Mouse (Mus musculus): ENCODE measurements around the gene Fam208b. TPM values are rescaled to one million over a fixed set of nuclear protein-coding genes. Genes with fewer than 3 reads are reported as not detected.
"Not testable (repeated sequence)": the region's sequence is repeated elsewhere in the genome, so short reads cannot be mapped to it uniquely, and the experiment has no call there.

The Fam208b gene
- total and polyA plus RNA-seq, 2 experiments, result 1.5 to 10.8 TPM

- Histone ChIP-seq H3K36me3 (ENCODE audit: control insufficient read depth, insufficient read depth, low read length) (no peaks in the 10 kb centered on the region), H3K79me2 (ENCODE audit: control insufficient read depth, insufficient read depth, low read length) (no peaks in the 10 kb centered on the region), H3K27me3 (ENCODE audit: control insufficient read depth, insufficient read depth, low read length) (no peaks in the 10 kb centered on the region), H3K9ac (ENCODE audit: low read depth, low read length) (no peak overlapping the region), H3K4me1 (ENCODE audit: control insufficient read depth, insufficient read depth, low read length) (0 out of 2 replicates have a peak, but pooled peaks cover 2% of the 10 kb centered on the region), H3K4me3 (ENCODE audit: insufficient read depth, low read depth, low read length) (no peak overlapping the region), H3K27ac (replicated peaks; ENCODE audit: insufficient read depth, low read depth, low read length) (no peak overlapping the region)
- DNase-seq (ENCODE audit: extremely low read depth, low read depth, low spot score), result peak; percentile 63
- 14% methylated on average over 4 of the region's 4 CpGs for WGBS
- TF ChIP-seq CTCF (IDR thresholded peaks at IDR 0.05; ENCODE audit: low read depth, low read length), result no peak
- TF ChIP-seq POLR2A (IDR thresholded peaks at IDR 0.05; ENCODE audit: extremely low read depth, insufficient read depth, low read length), result no peak
Measured at GRCm38 (mm10) chr13:3525611-3526051, 85.3 kb downstream of the Fam208b start.

GRCm38 (mm10) chr13:3523946-3524345, 87.0 kb downstream of the Fam208b start:
- Histone ChIP-seq H3K79me2 (ENCODE audit: control insufficient read depth, insufficient read depth, low read length) (no peaks in the 10 kb centered on the region), H3K4me3 (ENCODE audit: insufficient read depth, low read depth, low read length) (no peak overlapping the region), H3K9ac (ENCODE audit: low read depth, low read length) (no peak overlapping the region), H3K27me3 (ENCODE audit: control insufficient read depth, insufficient read depth, low read length) (no peaks in the 10 kb centered on the region), H3K4me1 (ENCODE audit: control insufficient read depth, insufficient read depth, low read length) (0 out of 2 replicates have a peak, but pooled peaks cover 2% of the 10 kb centered on the region), H3K36me3 (ENCODE audit: control insufficient read depth, insufficient read depth, low read length) (no peaks in the 10 kb centered on the region), H3K27ac (replicated peaks; ENCODE audit: insufficient read depth, low read depth, low read length) (no peak overlapping the region)
- WGBS, result 90% methylated on average over 1 of the region's 1 CpGs
- no peak for DNase-seq (ENCODE audit: extremely low read depth, low read depth, low spot score)
- TF ChIP-seq CTCF (IDR thresholded peaks at IDR 0.05; ENCODE audit: low read depth, low read length), result no peak
- TF ChIP-seq POLR2A (IDR thresholded peaks at IDR 0.05; ENCODE audit: extremely low read depth, insufficient read depth, low read length), result no peak

- Histone ChIP-seq H3K36me3 (ENCODE audit: control insufficient read depth, insufficient read depth, low read length) (no peaks in the 10 kb centered on the region), H3K4me1 (ENCODE audit: control insufficient read depth, insufficient read depth, low read length) (0 out of 2 replicates have a peak, but pooled peaks cover 2% of the 10 kb centered on the region), H3K27me3 (ENCODE audit: control insufficient read depth, insufficient read depth, low read length) (no peaks in the 10 kb centered on the region), H3K79me2 (ENCODE audit: control insufficient read depth, insufficient read depth, low read length) (no peaks in the 10 kb centered on the region), H3K4me3 (ENCODE audit: insufficient read depth, low read depth, low read length) (no peak overlapping the region), H3K27ac (replicated peaks; ENCODE audit: insufficient read depth, low read depth, low read length) (no peak overlapping the region), H3K9ac (ENCODE audit: low read depth, low read length) (no peak overlapping the region)
- no peak for TF ChIP-seq POLR2A (IDR thresholded peaks at IDR 0.05; ENCODE audit: extremely low read depth, insufficient read depth, low read length)
- no peak for TF ChIP-seq CTCF (IDR thresholded peaks at IDR 0.05; ENCODE audit: low read depth, low read length)
- DNase-seq (ENCODE audit: extremely low read depth, low read depth, low spot score), result no peak
- WGBS, result 58% methylated on average over 6 of the region's 6 CpGs
Measured at GRCm38 (mm10) chr13:3523459-3523858, 87.4 kb downstream of the Fam208b start.

GRCm38 (mm10) chr13:3519994-3520393, 90.9 kb downstream of the Fam208b start:
- not testable (repeated sequence) for H3K27me3 ChIP-seq (ENCODE audit: control insufficient read depth, insufficient read depth, low read length); DNase-seq (ENCODE audit: extremely low read depth, low read depth, low spot score); H3K9ac ChIP-seq (ENCODE audit: low read depth, low read length); H3K4me1 ChIP-seq (ENCODE audit: control insufficient read depth, insufficient read depth, low read length); H3K4me3 ChIP-seq (ENCODE audit: insufficient read depth, low read depth, low read length); H3K36me3 ChIP-seq (ENCODE audit: control insufficient read depth, insufficient read depth, low read length); H3K79me2 ChIP-seq (ENCODE audit: control insufficient read depth, insufficient read depth, low read length); H3K27ac ChIP-seq (replicated peaks; ENCODE audit: insufficient read depth, low read depth, low read length)
- WGBS, result 48% methylated on average over 1 of the region's 1 CpGs

GRCm38 (mm10) chr13:3519357-3519756, 91.6 kb downstream of the Fam208b start:
- DNase-seq (ENCODE audit: extremely low read depth, low read depth, low spot score); H3K27ac ChIP-seq (replicated peaks; ENCODE audit: insufficient read depth, low read depth, low read length): not testable (repeated sequence)
- WGBS, result 66% methylated on average over 4 of the region's 4 CpGs

More at GRCm38 (mm10) chr13:3519357-3519756, 91.6 kb downstream of the Fam208b start:
- not testable (repeated sequence) for H3K36me3 ChIP-seq (ENCODE audit: control insufficient read depth, insufficient read depth, low read length); H3K79me2 ChIP-seq (ENCODE audit: control insufficient read depth, insufficient read depth, low read length); H3K4me3 ChIP-seq (ENCODE audit: insufficient read depth, low read depth, low read length); H3K27me3 ChIP-seq (ENCODE audit: control insufficient read depth, insufficient read depth, low read length); H3K9ac ChIP-seq (ENCODE audit: low read depth, low read length); H3K4me1 ChIP-seq (ENCODE audit: control insufficient read depth, insufficient read depth, low read length)

Other genes with a start within 250 kb of the Fam208b start
- gene Gdi2, start 73.0 kb downstream of the Fam208b start, total RNA-seq (2014; rRNA removed), result 250 and 268 TPM in 2 replicates
- 146 and 159 TPM in 2 replicates for gene Gdi2, start 73.0 kb downstream of the Fam208b start, polyA plus RNA-seq (2012; rRNA removed)
- gene Asb13, start 22.9 kb upstream of the Fam208b start, total RNA-seq (2014; rRNA removed), result 14.7 and 19.0 TPM in 2 replicates
- 34.9 and 35.2 TPM in 2 replicates for gene Asb13, start 22.9 kb upstream of the Fam208b start, polyA plus RNA-seq (2012; rRNA removed)
- not detected in 2 replicates for gene Calml3, start 193.2 kb upstream of the Fam208b start, total RNA-seq (2014; rRNA removed)
- gene Calml3, start 193.2 kb upstream of the Fam208b start, polyA plus RNA-seq (2012; rRNA removed), result not detected in 2 replicates
- gene Calm4, start 226.6 kb upstream of the Fam208b start, total RNA-seq (2014; rRNA removed), result not detected in 2 replicates
- not detected in 2 replicates for gene Calm4, start 226.6 kb upstream of the Fam208b start, polyA plus RNA-seq (2012; rRNA removed)
- gene Calm5, start 243.1 kb upstream of the Fam208b start, total RNA-seq (2014; rRNA removed), result not detected in 2 replicates
- not detected in 2 replicates for gene Calm5, start 243.1 kb upstream of the Fam208b start, polyA plus RNA-seq (2012; rRNA removed)

Data from liver, adult 2 months (tissue).